Comparison of ENCODE assay signal across 8 mouse cellular contexts in genomic region chr11:98202641-98203350, GRCm38 (mm10). TPM values are rescaled to one million over a fixed set of nuclear protein-coding genes. Genes with fewer than 3 reads are reported as not detected.
DNase-seq lines count a peak whose midpoint lies in the region; ATAC-seq lines count a peak whose summit lies in the region.

Gene Cdk12, plus strand, starts transcription at chr11:98203059.

- H3K36me3 ChIP-seq in heart, embryonic 10.5 days: peaks cover 5% of the 10 kb centered on the region
- peaks cover 5% of the 10 kb centered on the region; the same call in 1 of the 2 replicates for H3K36me3 ChIP-seq in kidney, embryonic 15.5 days

- WGBS in heart, embryonic 10.5 days: under 1% methylated on average over 59 of the region's 63 CpGs
- 0% methylated on average over 51 of the region's 63 CpGs for WGBS in kidney, embryonic 15.5 days

- H3K9ac ChIP-seq in kidney, embryonic 15.5 days: peak within 1 kb of the TSS; percentile 100

- DNase-seq in B cell, adult 2 months: peak; percentile 94 to 97
- peak; percentile 99 for DNase-seq in brain, adult 2 months (ENCODE audit: low read depth, low spot score)
- DNase-seq in heart, embryonic 10.5 days (ENCODE audit: low spot score): peak; percentile 99
- peak; percentile 97 for DNase-seq in liver
- peak; percentile 96 to 98 for DNase-seq in spleen, postnatal 4 days (ENCODE audit: low spot score in 2 of 2)

- peak within 1 kb of the TSS; percentile 95 for H3K4me3 ChIP-seq in heart, embryonic 10.5 days
- H3K4me3 ChIP-seq in kidney, embryonic 15.5 days (replicated peaks): peak within 1 kb of the TSS; percentile 97

- no peaks in the 10 kb centered on the region for H3K27me3 ChIP-seq in heart, embryonic 10.5 days (ENCODE audit: insufficient read depth, poor library complexity, severe bottlenecking)
- 0 out of 2 replicates have a peak, but pooled peaks cover under 1% of the 10 kb centered on the region for H3K27me3 ChIP-seq in kidney, embryonic 15.5 days

- H3K4me2 ChIP-seq in kidney, embryonic 15.5 days: peak within 1 kb of the TSS; percentile 80

- H3K9me3 ChIP-seq in heart, embryonic 10.5 days: no peaks in the 10 kb centered on the region
- H3K9me3 ChIP-seq in kidney, embryonic 15.5 days (replicated peaks): no peaks in the 10 kb centered on the region

- ATAC-seq in erythroblast, adult 5-6 weeks (replicated peaks; ENCODE audit: low FRiP score, poor library complexity, severe bottlenecking): peak; percentile 83
- peak; percentile 93 for ATAC-seq in kidney, embryonic 15.5 days (replicated peaks; ENCODE audit: low FRiP score)
- ATAC-seq in monocyte, adult 5-6 weeks (replicated peaks; ENCODE audit: insufficient number of reproducible peaks, low FRiP score, low TSS enrichment, poor library complexity, severe bottlenecking): peak; percentile 90

- peak within 1 kb of the TSS; percentile 100 for H3K27ac ChIP-seq in heart, embryonic 10.5 days
- H3K27ac ChIP-seq in kidney, embryonic 15.5 days: peak within 1 kb of the TSS; percentile 100

- 0 out of 2 replicates have a peak, but pooled peaks cover 3% of the 10 kb centered on the region for H3K4me1 ChIP-seq in heart, embryonic 10.5 days
- peaks cover 17% of the 10 kb centered on the region for H3K4me1 ChIP-seq in kidney, embryonic 15.5 days

RNA-seq across cellular contexts. Expression of gene Cdk12, which starts in this region (rescaled TPM):
- total RNA-seq in erythroblast, adult 5-6 weeks (2015; ENCODE audit: low replicate concordance): 181 and 207 TPM in 2 replicates
- total RNA-seq in erythroblast, adult 5-6 weeks (2017; ENCODE audit: low replicate concordance): 263 and 302 TPM in 2 replicates
- polyA plus RNA-seq in heart, embryonic 10.5 days (2016; fragmentation: Nextera tagmentation; extraction: Ambion mirVana): 7.9 and 10.9 TPM in 2 replicates
- polyA plus RNA-seq in kidney, embryonic 15.5 days (2015; fragmentation: Nextera tagmentation; extraction: Ambion mirVana): 10.9 and 11.9 TPM in 2 replicates
- 54.4 to 102 TPM (median 56.3 TPM) in 3 replicates for total RNA-seq in monocyte, adult 5-6 weeks (2017)

Comparison
In these comparisons a context has a peak if more than half of its experiments do, and no peak if none do; other contexts are left out.
1. Peak in every context shown above with its lines: DNase-seq, ATAC-seq, H3K4me3 ChIP-seq and H3K27ac ChIP-seq.